In genomic region chr10:67717506-67717905, GRCm38 (mm10) we compare ENCODE assay signal across 11 mouse cellular contexts.
DNase-seq lines count a peak whose midpoint lies in the region; ATAC-seq and TF ChIP-seq lines count a peak whose summit lies in the region.
"Had no signal": no experiment of that assay in that cellular context is flagged by ENCODE, and none has a peak within 500 bp of the region (broad histone marks: within the 10 kb centered on the region; RNA-seq: fewer than 3 reads in every experiment).

No protein-coding gene starts in this region.

- intact Hi-C loops in heart, postnatal 25 days (cut with DNase I): no loop called here

- ATAC-seq in megakaryocyte progenitor cell, adult 5-6 weeks (replicated peaks; ENCODE audit: poor library complexity): no peak
- no peak for ATAC-seq in erythroblast, adult 5-6 weeks (replicated peaks; ENCODE audit: low FRiP score, poor library complexity, severe bottlenecking)

- H3K4me3 ChIP-seq in layer of hippocampus, adult 2 months: no peak overlapping the region
- H3K4me3 ChIP-seq: erythroblast, embryonic 14.5 days; liver, embryonic 13.5 days had no signal

- DNase-seq in 3T3-L1 (ENCODE audit: low read depth, low spot score): peak; percentile 82
- DNase-seq in Muller cell, postnatal 12 days (ENCODE audit: inconsistent ontology term): peak; percentile 82
- DNase-seq in layer of hippocampus, adult 2 months (ENCODE audit: low spot score in 2 of 2): peak; percentile 46 to 76
- peak; percentile 53 to 70 for DNase-seq in natural killer cell, adult 2 months (ENCODE audit: low spot score in 2 of 2)
- no peak for DNase-seq in heart, postnatal 25 days (ENCODE audit: low spot score)
- DNase-seq: gastrocnemius, postnatal 25 days; kidney, postnatal 4 days; liver, embryonic 13.5 days had no signal

- TF ChIP-seq CTCF in layer of hippocampus, adult 2 months (conservative IDR thresholded peaks at IDR 0.05): no peak

- H3K27ac ChIP-seq in layer of hippocampus, adult 2 months: no peak overlapping the region
- H3K27ac ChIP-seq: liver, embryonic 13.5 days had no signal
